Mouse (Mus musculus) kidney, embryonic 16.5 days (tissue): Measurements from ENCODE around the gene Pknox2. TPM values are rescaled to one million over a fixed set of nuclear protein-coding genes. Genes with fewer than 3 reads are reported as not detected.

Experiments used
- ATAC-seq: fragments of 200-750 bp; cut with Nextera tagmentation; 2 replicates; pipeline ENCODE4 v1.8.0; 2017; ENCODE audit warnings: moderate TSS enrichment; ENCODE audit not compliant: low FRiP score, low TSS enrichment
- H3K27ac ChIP-seq: fragments of 300-500 bp; sonication (generic); 2 replicates; pipeline ENCODE4 v1.5.1; 2014; ENCODE audit warnings: low read length
- H3K27me3 ChIP-seq: fragments of 300-500 bp; sonication (generic); 2 replicates; pipeline ENCODE4 v1.6.1; 2014; ENCODE audit warnings: low read length, control low read depth, mixed read lengths; ENCODE audit not compliant: insufficient read depth
- H3K36me3 ChIP-seq: fragments of 300-500 bp; sonication (generic); 2 replicates; pipeline ENCODE4 v1.6.1; 2014; ENCODE audit warnings: low read length, control low read depth, mixed read lengths; ENCODE audit not compliant: insufficient read depth
- H3K4me1 ChIP-seq: fragments of 300-500 bp; sonication (generic); 2 replicates; pipeline ENCODE4 v1.6.1; 2014; ENCODE audit warnings: low read length, control low read depth, mixed read lengths; ENCODE audit not compliant: insufficient read depth
- H3K4me2 ChIP-seq: fragments of 300-500 bp; sonication (generic); replicated peaks from 2 replicates; pipeline ENCODE4 v1.6.1; 2014; ENCODE audit warnings: low read depth, low read length
- H3K4me3 ChIP-seq: fragments of 300-500 bp; sonication (generic); 2 replicates; pipeline ENCODE4 v1.5.1; 2014; ENCODE audit warnings: mild to moderate bottlenecking, low read length
- H3K9ac ChIP-seq: fragments of 300-500 bp; sonication (generic); replicated peaks from 2 replicates; pipeline ENCODE4 v1.6.1; 2014; ENCODE audit warnings: low read length
- H3K9me3 ChIP-seq: fragments of 300-500 bp; sonication (generic); 2 replicates; pipeline ENCODE4 v1.6.1; 2016; ENCODE audit warnings: low read length, control low read depth
- WGBS: fragments of 180-500 bp; shearing (Covaris S2); extraction: QIAGEN DNeasy Blood & Tissue Kit; methylation state at CpG from one replicate; pipeline ENCODE4 v1.1.7; 2014; 5-methylcytosine and 5-hydroxymethylcytosine counted together
- polyA plus RNA-seq: library from polyadenylated mRNA; unstranded; fragments of >200 nt; fragmentation: Nextera tagmentation; extraction: Ambion mirVana; gene quantifications from 2 replicates; pipeline ENCODE4 v1.2.1, GENCODE M21; 2015

The Pknox2 gene
- polyA plus RNA-seq, result 11.0 and 12.7 TPM in 2 replicates

- H3K9me3 ChIP-seq, result no peaks in the 10 kb centered on the region
- peaks cover 9% of the 10 kb centered on the region for H3K27me3 ChIP-seq
- peak within 1 kb of the TSS; percentile 78 for H3K4me3 ChIP-seq
- H3K4me2 ChIP-seq, result peak within 1 kb of the TSS; percentile 89
- H3K36me3 ChIP-seq, result no peaks in the 10 kb centered on the region
- 2% methylated on average over 8 of the region's 13 CpGs for WGBS
- H3K27ac ChIP-seq, result peak within 1 kb of the TSS; percentile 96
- peak; percentile 85 for ATAC-seq
- peak within 1 kb of the TSS; percentile 94 for H3K9ac ChIP-seq
- H3K4me1 ChIP-seq, result peaks cover 25% of the 10 kb centered on the region
Observed at GRCm38 (mm10) chr9:37147359-37147685, at the start of gene Pknox2. TSS of gene Pknox2 (minus strand) at chr9:37147407.

GRCm38 (mm10) chr9:37188024-37188423, 40.8 kb upstream of the Pknox2 start:
- 86% methylated on average over 3 of the region's 3 CpGs for WGBS
- Histone ChIP-seq H3K9me3 (no peaks in the 10 kb centered on the region), H3K27me3 (no peaks in the 10 kb centered on the region), H3K27ac (no peak overlapping the region), H3K4me3 (no peak overlapping the region), H3K4me2 (no peak overlapping the region), H3K36me3 (no peaks in the 10 kb centered on the region), H3K4me1 (no peaks in the 10 kb centered on the region), H3K9ac (no peak overlapping the region)
- ATAC-seq, result no peak

DNA sequence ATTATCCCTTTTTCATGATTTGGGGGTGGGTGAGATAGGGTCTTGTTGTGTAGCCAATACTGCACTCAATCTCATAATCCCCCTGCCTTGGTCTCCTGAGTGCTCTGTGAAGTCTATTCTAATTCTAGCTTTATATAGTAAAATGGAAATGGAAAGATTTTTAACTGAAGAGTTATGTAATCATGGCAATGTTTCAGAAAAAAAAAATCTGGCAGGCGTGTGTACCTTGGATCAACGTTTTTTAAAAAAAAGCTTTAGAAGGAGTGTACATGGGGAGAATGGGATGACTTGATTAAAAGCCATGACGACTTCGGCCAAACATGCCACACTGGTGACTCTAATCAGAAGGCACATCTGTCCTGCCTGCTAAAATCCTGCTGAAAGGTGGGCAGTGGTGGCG, 40.2 kb upstream of the Pknox2 start:
- Histone ChIP-seq H3K4me1 (no peaks in the 10 kb centered on the region), H3K27me3 (no peaks in the 10 kb centered on the region), H3K36me3 (no peaks in the 10 kb centered on the region), H3K27ac (no peak overlapping the region), H3K4me2 (no peak overlapping the region), H3K9me3 (no peaks in the 10 kb centered on the region), H3K9ac (no peak overlapping the region), H3K4me3 (no peak overlapping the region)
- WGBS, result 90% methylated on average over 5 of the region's 5 CpGs
- ATAC-seq, result no peak

DNA sequence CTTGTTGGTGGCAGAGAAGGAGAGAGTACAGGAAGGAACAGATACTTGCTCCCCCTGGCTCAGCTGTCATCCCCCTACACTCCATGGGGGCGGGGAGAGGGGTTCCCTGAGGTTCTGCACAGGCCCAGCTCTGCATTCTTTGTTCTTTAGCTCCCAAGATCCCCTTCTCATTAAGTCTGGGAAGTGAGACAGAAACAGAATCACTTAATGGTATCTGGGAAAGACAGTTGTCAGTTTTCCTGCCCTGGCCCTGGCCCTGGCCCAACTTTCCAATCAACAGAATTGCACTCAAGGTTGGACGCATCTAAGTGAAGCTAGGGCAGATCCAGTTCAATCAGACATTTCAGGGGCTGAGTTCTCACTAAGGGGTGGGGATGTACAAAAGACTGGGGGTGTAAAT, 36.0 kb upstream of the Pknox2 start:
- H3K4me1 ChIP-seq, result peaks cover 7% of the 10 kb centered on the region; the same call in 1 of the 2 replicates
- H3K4me3 ChIP-seq, result no peak overlapping the region
- ATAC-seq, result no peak
- H3K36me3 ChIP-seq, result no peaks in the 10 kb centered on the region
- H3K9me3 ChIP-seq, result no peaks in the 10 kb centered on the region
- H3K4me2 ChIP-seq, result no peak overlapping the region
- no peak overlapping the region for H3K27ac ChIP-seq
- no peak overlapping the region for H3K9ac ChIP-seq
- H3K27me3 ChIP-seq, result no peaks in the 10 kb centered on the region
- WGBS, result 71% methylated on average over 2 of the region's 2 CpGs

GRCm38 (mm10) chr9:37181596-37181995, 34.4 kb upstream of the Pknox2 start:
- ATAC-seq, result no peak
- Histone ChIP-seq H3K27me3 (no peaks in the 10 kb centered on the region), H3K4me3 (no peak overlapping the region), H3K9me3 (no peaks in the 10 kb centered on the region), H3K9ac (no peak overlapping the region), H3K4me2 (no peak overlapping the region), H3K27ac (no peak overlapping the region), H3K36me3 (no peaks in the 10 kb centered on the region), H3K4me1 (peaks cover 14% of the 10 kb centered on the region)
- 85% methylated on average over 5 of the region's 5 CpGs for WGBS

- no peaks in the 10 kb centered on the region for H3K9me3 ChIP-seq
- no peak for ATAC-seq
- 86% methylated on average over 4 of the region's 4 CpGs for WGBS
- H3K4me1 ChIP-seq, result peaks cover 18% of the 10 kb centered on the region
- no peaks in the 10 kb centered on the region for H3K27me3 ChIP-seq
- H3K4me2 ChIP-seq, result no peak overlapping the region
- no peak overlapping the region for H3K27ac ChIP-seq
- no peak overlapping the region for H3K9ac ChIP-seq
- H3K4me3 ChIP-seq, result no peak overlapping the region
- H3K36me3 ChIP-seq, result no peaks in the 10 kb centered on the region
Observed at GRCm38 (mm10) chr9:37179596-37179995, 32.4 kb upstream of the Pknox2 start.

GRCm38 (mm10) chr9:37178911-37179310, 31.7 kb upstream of the Pknox2 start:
- H3K9ac ChIP-seq, result no peak overlapping the region; the same call in 1 of the 2 replicates
- 43% methylated on average over 4 of the region's 4 CpGs for WGBS

DNA sequence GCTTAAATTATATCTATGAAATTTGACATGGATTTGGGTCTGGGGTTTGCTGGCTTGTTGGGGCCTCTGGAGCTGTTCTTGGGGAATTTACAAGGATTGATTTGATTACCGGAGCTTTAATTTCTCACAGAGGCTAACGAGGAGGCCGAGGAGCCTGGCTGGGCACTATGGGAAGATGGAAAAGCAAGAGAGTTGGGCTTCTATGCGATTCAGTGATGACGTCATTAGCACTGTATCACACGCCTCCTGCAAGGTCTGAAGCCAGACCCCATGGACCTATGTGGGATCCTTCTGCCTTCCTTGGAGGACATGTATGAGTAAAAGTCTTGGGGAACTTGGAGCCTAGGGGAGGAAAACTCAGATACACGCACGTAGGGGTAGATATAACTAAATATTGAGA, 30.3 kb upstream of the Pknox2 start:
- Histone ChIP-seq H3K4me2 (no peak overlapping the region), H3K9ac (no peak overlapping the region), H3K27ac (no peak overlapping the region), H3K4me1 (peaks cover 18% of the 10 kb centered on the region), H3K27me3 (no peaks in the 10 kb centered on the region), H3K4me3 (no peak overlapping the region), H3K36me3 (no peaks in the 10 kb centered on the region), H3K9me3 (no peaks in the 10 kb centered on the region)
- 49% methylated on average over 8 of the region's 8 CpGs for WGBS
- ATAC-seq, result no peak

More at GRCm38 (mm10) chr9:37178911-37179310, 31.7 kb upstream of the Pknox2 start:
- no peaks in the 10 kb centered on the region for H3K9me3 ChIP-seq
- no peak overlapping the region for H3K4me3 ChIP-seq
- no peak overlapping the region for H3K27ac ChIP-seq
- H3K27me3 ChIP-seq, result no peaks in the 10 kb centered on the region
- no peak overlapping the region for H3K4me2 ChIP-seq
- H3K4me1 ChIP-seq, result peaks cover 18% of the 10 kb centered on the region
- H3K36me3 ChIP-seq, result no peaks in the 10 kb centered on the region
- no peak for ATAC-seq

- Histone ChIP-seq H3K36me3 (no peaks in the 10 kb centered on the region), H3K27me3 (no peaks in the 10 kb centered on the region), H3K9me3 (no peaks in the 10 kb centered on the region), H3K4me3 (no peak overlapping the region), H3K9ac (no peak overlapping the region), H3K4me1 (peaks cover 18% of the 10 kb centered on the region), H3K4me2 (no peak overlapping the region), H3K27ac (no peak overlapping the region)
- 1% methylated on average over 5 of the region's 5 CpGs for WGBS
- ATAC-seq, result peak; percentile 81
Observed at GRCm38 (mm10) chr9:37177107-37177506, 29.9 kb upstream of the Pknox2 start.

- Histone ChIP-seq H3K4me3 (no peak overlapping the region), H3K27me3 (no peaks in the 10 kb centered on the region), H3K9ac (no peak overlapping the region), H3K9me3 (no peaks in the 10 kb centered on the region), H3K36me3 (no peaks in the 10 kb centered on the region), H3K27ac (no peak overlapping the region), H3K4me1 (peaks cover 18% of the 10 kb centered on the region), H3K4me2 (no peak overlapping the region)
- 54% methylated on average over 3 of the region's 3 CpGs for WGBS
- no peak for ATAC-seq
Observed at GRCm38 (mm10) chr9:37176002-37176401, 28.8 kb upstream of the Pknox2 start.
